Mouse (Mus musculus): ENCODE measurements at regions not wholly inside any gene's neighbourhood (a gene's known extent, or its start where the extent isn't known, plus 50 kb on each side); places are given as distances from the start of the nearest gene placed in this dataset.
"Not testable (repeated sequence)": the region's sequence is repeated elsewhere in the genome, so short reads cannot be mapped to it uniquely, and the experiment has no call there.

GRCm38 (mm10) chr10:118612091-118612490 is 171.2 kb downstream of the Ifng start:
- TF ChIP-seq CTCF (IDR thresholded peaks at IDR 0.05; ENCODE audit: borderline replicate concordance, insufficient read depth, low read length): no peak
- no peak for TF ChIP-seq POLR2A (IDR thresholded peaks at IDR 0.05; ENCODE audit: low read depth, low read length)
- Histone ChIP-seq H3K27ac (ENCODE audit: insufficient read depth, low read length) (no peak overlapping the region), H3K4me3 (ENCODE audit: insufficient read depth, low read length) (no peak overlapping the region), H3K4me1 (ENCODE audit: control insufficient read depth, insufficient read depth, low read length) (no peaks in the 10 kb centered on the region)

GRCm38 (mm10) chr10:118613056-118613695 is 172.3 kb downstream of the Ifng start:
- TF ChIP-seq CTCF (IDR thresholded peaks at IDR 0.05; ENCODE audit: borderline replicate concordance, insufficient read depth, low read length) (no peak), POLR2A (IDR thresholded peaks at IDR 0.05; ENCODE audit: low read depth, low read length) (no peak)
- no peak overlapping the region for H3K4me3 ChIP-seq (ENCODE audit: insufficient read depth, low read length)
- no peaks in the 10 kb centered on the region for H3K4me1 ChIP-seq (ENCODE audit: control insufficient read depth, insufficient read depth, low read length)
- no peak overlapping the region for H3K27ac ChIP-seq (ENCODE audit: insufficient read depth, low read length)

GRCm38 (mm10) chr10:118614251-118614865 is 173.5 kb downstream of the Ifng start:
- Histone ChIP-seq H3K4me3 (ENCODE audit: insufficient read depth, low read length) (no peak overlapping the region), H3K27ac (ENCODE audit: insufficient read depth, low read length) (no peak overlapping the region), H3K4me1 (ENCODE audit: control insufficient read depth, insufficient read depth, low read length) (no peaks in the 10 kb centered on the region)
- TF ChIP-seq CTCF (IDR thresholded peaks at IDR 0.05; ENCODE audit: borderline replicate concordance, insufficient read depth, low read length): no peak
- TF ChIP-seq POLR2A (IDR thresholded peaks at IDR 0.05; ENCODE audit: low read depth, low read length): no peak

GRCm38 (mm10) chr10:118615131-118616020 is 174.5 kb downstream of the Ifng start:
- Histone ChIP-seq H3K27ac (ENCODE audit: insufficient read depth, low read length) (no peak overlapping the region), H3K4me3 (ENCODE audit: insufficient read depth, low read length) (no peak overlapping the region), H3K4me1 (ENCODE audit: control insufficient read depth, insufficient read depth, low read length) (no peaks in the 10 kb centered on the region)
- TF ChIP-seq POLR2A (IDR thresholded peaks at IDR 0.05; ENCODE audit: low read depth, low read length): no peak
- no peak for TF ChIP-seq CTCF (IDR thresholded peaks at IDR 0.05; ENCODE audit: borderline replicate concordance, insufficient read depth, low read length)

GRCm38 (mm10) chr10:118616031-118616615 is 175.3 kb downstream of the Ifng start:
- Histone ChIP-seq H3K27ac (ENCODE audit: insufficient read depth, low read length) (no peak overlapping the region), H3K4me3 (ENCODE audit: insufficient read depth, low read length) (no peak overlapping the region), H3K4me1 (ENCODE audit: control insufficient read depth, insufficient read depth, low read length) (no peaks in the 10 kb centered on the region)
- TF ChIP-seq POLR2A (IDR thresholded peaks at IDR 0.05; ENCODE audit: low read depth, low read length) (no peak), CTCF (IDR thresholded peaks at IDR 0.05; ENCODE audit: borderline replicate concordance, insufficient read depth, low read length) (no peak)

GRCm38 (mm10) chr10:118617291-118618044 is 176.6 kb downstream of the Ifng start:
- TF ChIP-seq CTCF (IDR thresholded peaks at IDR 0.05; ENCODE audit: borderline replicate concordance, insufficient read depth, low read length) (no peak), POLR2A (IDR thresholded peaks at IDR 0.05; ENCODE audit: low read depth, low read length) (no peak)
- H3K4me3 ChIP-seq (ENCODE audit: insufficient read depth, low read length): no peak overlapping the region
- no peaks in the 10 kb centered on the region for H3K4me1 ChIP-seq (ENCODE audit: control insufficient read depth, insufficient read depth, low read length)
- no peak overlapping the region for H3K27ac ChIP-seq (ENCODE audit: insufficient read depth, low read length)

GRCm38 (mm10) chr10:118618251-118618650 is 177.4 kb downstream of the Ifng start:
- H3K4me3 ChIP-seq (ENCODE audit: insufficient read depth, low read length); H3K27ac ChIP-seq (ENCODE audit: insufficient read depth, low read length); H3K4me1 ChIP-seq (ENCODE audit: control insufficient read depth, insufficient read depth, low read length): not testable (repeated sequence)

- Histone ChIP-seq H3K4me1 (ENCODE audit: control insufficient read depth, insufficient read depth, low read length) (no peaks in the 10 kb centered on the region), H3K27ac (ENCODE audit: insufficient read depth, low read length) (no peak overlapping the region), H3K4me3 (ENCODE audit: insufficient read depth, low read length) (no peak overlapping the region)
- no peak for TF ChIP-seq POLR2A (IDR thresholded peaks at IDR 0.05; ENCODE audit: low read depth, low read length)
- no peak for TF ChIP-seq CTCF (IDR thresholded peaks at IDR 0.05; ENCODE audit: borderline replicate concordance, insufficient read depth, low read length)
These were observed 178.1 kb downstream of the Ifng start for GRCm38 (mm10) chr10:118618766-118619600.
